Mouse (Mus musculus) kidney, embryonic 15.5 days (tissue): ENCODE results near the gene Sel1l3. TPM values are rescaled to one million over a fixed set of nuclear protein-coding genes. Genes with fewer than 3 reads are reported as not detected.
A peak's percentile ranks its signal among the peaks of the same experiment; 100 is the strongest.

Experiments
- ATAC-seq: fragments of 200-750 bp; cut with Nextera tagmentation; replicated peaks from 2 replicates; pipeline ENCODE4 v1.8.0; 2017; ENCODE audit warnings: moderate TSS enrichment; ENCODE audit not compliant: low FRiP score
- H3K27ac ChIP-seq: fragments of 300-500 bp; sonication (generic); 2 replicates; pipeline ENCODE4 v1.5.1; 2015; ENCODE audit warnings: mild to moderate bottlenecking, inconsistent platforms
- H3K27me3 ChIP-seq: fragments of 300-500 bp; sonication (generic); 2 replicates; pipeline ENCODE4 v1.6.1; 2015; ENCODE audit warnings: inconsistent platforms
- H3K36me3 ChIP-seq: fragments of 300-500 bp; sonication (generic); 2 replicates; pipeline ENCODE4 v1.6.1; 2015; ENCODE audit warnings: inconsistent platforms
- H3K4me1 ChIP-seq: fragments of 300-500 bp; sonication (generic); 2 replicates; pipeline ENCODE4 v1.6.1; 2015; ENCODE audit warnings: inconsistent platforms
- H3K4me2 ChIP-seq: fragments of 300-500 bp; sonication (generic); 2 replicates; pipeline ENCODE4 v1.6.1; 2015; ENCODE audit warnings: moderate library complexity, mild to moderate bottlenecking, inconsistent platforms
- H3K4me3 ChIP-seq: fragments of 300-500 bp; sonication (generic); replicated peaks from 2 replicates; pipeline ENCODE4 v1.5.1; 2015; ENCODE audit warnings: mild to moderate bottlenecking, inconsistent platforms
- H3K9ac ChIP-seq: fragments of 300-500 bp; sonication (generic); 2 replicates; pipeline ENCODE4 v1.6.1; 2015; ENCODE audit warnings: mild to moderate bottlenecking, inconsistent platforms
- H3K9me3 ChIP-seq: fragments of 300-500 bp; sonication (generic); replicated peaks from 2 replicates; pipeline ENCODE4 v1.6.1; 2016; ENCODE audit warnings: inconsistent platforms
- WGBS: fragments of 180-500 bp; shearing (Covaris S2); methylation state at CpG from one replicate; pipeline ENCODE4 v1.1.7; 2015; ENCODE audit warnings: mixed read lengths; 5-methylcytosine and 5-hydroxymethylcytosine counted together
- polyA plus RNA-seq: library from polyadenylated mRNA; unstranded; fragments of >200 nt; fragmentation: Nextera tagmentation; extraction: Ambion mirVana; gene quantifications from 2 replicates; pipeline ENCODE4 v1.2.1, GENCODE M21; 2015

The Sel1l3 gene
- polyA plus RNA-seq, 1 experiment from 2014 or later: 20.1 TPM

DNA sequence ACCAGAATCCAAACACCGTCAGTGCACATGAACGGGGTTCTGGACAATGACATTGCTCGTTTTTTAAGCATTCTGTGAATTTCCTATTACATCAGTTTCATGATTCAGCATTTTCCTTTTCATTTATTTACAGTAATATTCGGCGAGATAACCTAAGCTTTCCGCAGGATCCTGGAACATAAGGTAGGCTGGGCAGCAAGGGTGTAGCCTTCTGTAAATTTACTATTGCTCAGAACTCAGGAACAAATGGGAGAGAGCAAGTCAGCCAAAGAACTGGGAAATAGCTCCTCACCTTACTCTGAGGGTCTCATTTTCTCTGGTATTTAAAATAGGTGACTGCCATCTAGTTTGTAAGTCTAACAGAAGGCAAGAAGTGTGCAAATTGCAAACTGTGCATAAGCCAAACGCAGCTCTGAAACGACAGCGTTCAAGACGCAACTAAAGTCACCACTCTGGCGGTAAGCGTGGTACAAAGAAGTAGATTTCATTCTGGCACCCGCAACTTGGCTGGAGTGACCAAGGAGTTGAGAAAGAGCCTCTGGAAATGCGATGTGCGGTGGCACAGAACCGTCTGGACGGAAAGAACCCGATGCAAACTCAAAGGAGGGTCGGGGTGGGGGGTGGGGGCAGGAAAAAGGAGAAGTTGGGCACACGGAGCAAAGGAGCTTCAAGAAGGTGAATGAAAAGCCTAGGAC, 1.5 kb downstream of the Sel1l3 start:
- H3K27ac ChIP-seq: peak overlapping the region; percentile 66
- H3K4me2 ChIP-seq: peak overlapping the region; percentile 97
- H3K27me3 ChIP-seq: peaks cover 38% of the 10 kb centered on the region
- H3K4me1 ChIP-seq: peaks cover 52% of the 10 kb centered on the region
- no peak for ATAC-seq
- H3K9ac ChIP-seq: peak overlapping the region; percentile 71
- H3K36me3 ChIP-seq: no peaks in the 10 kb centered on the region
- H3K9me3 ChIP-seq: no peaks in the 10 kb centered on the region
- peak overlapping the region; percentile 74 for H3K4me3 ChIP-seq
- WGBS: 14% methylated on average over 20 of the region's 20 CpGs

DNA sequence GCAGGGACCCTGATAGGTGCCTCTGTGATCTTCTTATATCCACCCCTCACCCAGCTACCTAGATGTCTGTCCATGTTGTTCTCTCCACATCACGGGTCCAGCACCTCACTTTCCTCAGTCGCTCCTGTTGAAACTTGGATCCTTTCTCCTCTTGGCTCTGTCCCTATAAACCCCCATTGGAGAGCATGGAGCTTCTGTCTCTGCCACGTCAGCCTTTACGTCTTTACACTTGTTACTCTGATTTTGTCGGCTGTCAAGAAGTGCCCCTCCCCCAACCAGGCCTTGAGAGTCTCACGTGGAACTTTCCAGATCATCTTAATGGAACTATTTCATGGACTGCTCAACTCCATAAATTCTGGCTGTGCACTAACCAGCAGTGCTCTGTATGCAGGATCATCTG, 2.5 kb downstream of the Sel1l3 start:
- Histone ChIP-seq H3K4me2 (peak overlapping the region; percentile 97), H3K27me3 (peaks cover 38% of the 10 kb centered on the region), H3K4me3 (peak overlapping the region; percentile 74), H3K36me3 (no peaks in the 10 kb centered on the region), H3K9me3 (no peaks in the 10 kb centered on the region), H3K27ac (no peak overlapping the region; the same call in 1 of the 2 replicates), H3K9ac (no peak overlapping the region), H3K4me1 (peaks cover 62% of the 10 kb centered on the region)
- ATAC-seq: no peak
- 39% methylated on average over 6 of the region's 6 CpGs for WGBS

DNA sequence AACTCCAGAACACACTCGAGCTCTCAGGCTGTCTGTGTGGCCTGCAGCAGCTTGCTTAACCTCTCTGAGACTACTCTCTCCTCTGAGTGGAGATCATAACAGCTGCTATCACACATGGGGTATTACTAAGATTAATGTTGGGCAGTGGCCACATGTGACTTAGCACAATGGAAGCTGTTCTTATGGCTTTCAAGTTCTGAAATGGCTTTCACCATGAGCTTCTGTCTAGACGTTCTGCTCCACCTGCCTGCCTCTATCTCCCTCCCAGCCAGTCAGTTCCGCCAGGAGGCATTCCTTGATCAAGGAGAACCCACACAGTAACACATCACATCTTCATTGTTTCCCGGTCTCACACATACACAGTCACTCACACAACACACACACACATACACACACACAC, 3.2 kb downstream of the Sel1l3 start:
- H3K4me2 ChIP-seq: peak overlapping the region; percentile 97; the same call in 1 of the 2 replicates
- peaks cover 64% of the 10 kb centered on the region for H3K4me1 ChIP-seq
- no peaks in the 10 kb centered on the region for H3K36me3 ChIP-seq
- peaks cover 36% of the 10 kb centered on the region for H3K27me3 ChIP-seq
- 0 out of 2 replicates have a peak overlapping the region, but pooled peaks have one; percentile 47 for H3K27ac ChIP-seq
- 54% methylated on average over 4 of the region's 4 CpGs for WGBS
- H3K9ac ChIP-seq: no peak overlapping the region
- ATAC-seq: no peak
- H3K9me3 ChIP-seq: no peaks in the 10 kb centered on the region
- no peak overlapping the region for H3K4me3 ChIP-seq

DNA sequence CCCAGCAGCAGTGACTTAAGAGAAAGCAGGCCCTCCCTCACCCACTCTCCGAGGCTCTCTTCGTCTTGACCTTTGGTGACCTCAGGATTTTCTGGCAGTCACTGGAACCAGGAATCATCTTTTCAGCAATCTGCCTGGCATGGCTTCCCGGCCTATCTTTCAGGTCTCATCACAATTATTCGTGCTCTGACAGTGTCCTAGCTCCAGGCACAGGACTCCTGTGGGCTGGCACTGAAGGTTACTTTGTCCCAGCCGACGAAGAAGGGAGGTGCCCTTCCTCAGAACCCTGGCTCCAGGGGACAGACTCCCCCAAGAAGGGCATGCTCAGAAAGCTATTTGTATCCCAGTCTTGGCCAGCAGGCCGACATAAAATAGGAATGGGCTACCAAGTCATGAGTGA, 4.0 kb downstream of the Sel1l3 start:
- Histone ChIP-seq H3K4me2 (no peak overlapping the region; the same call in 1 of the 2 replicates), H3K36me3 (no peaks in the 10 kb centered on the region), H3K9me3 (no peaks in the 10 kb centered on the region), H3K27me3 (peaks cover 31% of the 10 kb centered on the region), H3K9ac (no peak overlapping the region), H3K4me3 (no peak overlapping the region), H3K27ac (peak overlapping the region; percentile 47; the same call in 1 of the 2 replicates), H3K4me1 (peaks cover 63% of the 10 kb centered on the region)
- WGBS: 36% methylated on average over 7 of the region's 7 CpGs
- no peak for ATAC-seq

DNA sequence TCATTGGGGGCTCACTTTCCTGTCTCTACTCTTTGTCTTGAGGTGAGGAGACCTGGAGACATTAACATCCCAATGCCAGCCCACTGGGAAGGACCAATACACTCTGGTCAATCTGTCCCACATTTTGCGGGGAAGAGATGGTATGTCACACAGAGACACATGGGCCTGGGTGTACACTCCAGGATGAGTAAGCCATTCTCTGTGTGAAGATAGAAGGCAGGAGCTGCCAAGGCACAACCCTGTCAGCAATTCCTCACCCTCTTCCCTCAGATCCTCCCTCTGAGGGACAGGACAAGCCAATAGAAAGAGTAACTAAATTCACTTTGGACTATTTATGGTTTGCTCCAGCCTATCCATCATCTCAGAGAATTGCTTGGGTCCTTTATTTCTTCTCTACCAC, 5.0 kb downstream of the Sel1l3 start:
- no peak overlapping the region for H3K4me3 ChIP-seq
- no peak for ATAC-seq
- H3K27me3 ChIP-seq: peaks cover 23% of the 10 kb centered on the region
- no peak overlapping the region for H3K4me2 ChIP-seq
- WGBS: 87% methylated on average over 1 of the region's 1 CpGs
- H3K9ac ChIP-seq: no peak overlapping the region
- H3K36me3 ChIP-seq: no peaks in the 10 kb centered on the region
- H3K9me3 ChIP-seq: no peaks in the 10 kb centered on the region
- H3K27ac ChIP-seq: no peak overlapping the region
- H3K4me1 ChIP-seq: peaks cover 53% of the 10 kb centered on the region

DNA sequence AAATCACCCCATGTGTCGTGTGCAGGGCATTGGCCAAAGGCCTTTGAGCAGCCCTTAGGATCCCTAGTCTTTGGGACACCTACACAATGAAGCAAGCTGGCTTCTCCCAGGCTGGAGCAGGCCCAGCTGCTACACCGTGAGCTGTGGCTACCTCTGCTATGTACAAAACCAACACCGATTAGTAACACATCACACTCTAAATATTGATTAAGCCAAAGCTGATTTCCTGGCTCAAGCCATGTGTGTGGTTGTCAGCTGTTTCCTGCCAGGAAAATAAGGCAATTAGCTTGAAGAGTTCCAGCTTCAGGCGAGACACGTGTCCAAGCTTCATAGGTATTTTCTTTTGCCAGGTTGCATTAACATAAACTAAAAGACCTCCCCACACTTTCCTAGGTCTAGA, 7.2 kb downstream of the Sel1l3 start:
- Histone ChIP-seq H3K4me2 (no peak overlapping the region), H3K27ac (no peak overlapping the region), H3K4me1 (peaks cover 47% of the 10 kb centered on the region)

DNA sequence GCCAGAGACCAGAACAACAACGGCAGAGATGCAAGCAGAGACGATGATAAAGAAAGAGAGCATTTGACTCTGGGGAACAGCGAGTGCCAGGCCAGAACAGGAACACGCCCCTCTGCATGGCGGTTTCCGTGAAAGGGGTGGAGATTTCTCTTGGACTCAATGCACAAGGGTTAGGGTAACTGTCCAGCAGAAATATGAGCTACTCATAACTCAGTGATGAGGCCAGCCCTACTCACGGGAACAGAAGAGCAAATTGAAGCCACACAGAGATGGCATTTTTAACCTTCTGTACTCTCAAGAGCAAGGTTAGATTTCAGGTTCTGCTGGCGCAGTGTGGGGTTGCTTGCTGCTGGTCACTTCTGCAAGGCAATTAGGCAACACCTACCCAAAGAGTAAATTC, 11.0 kb downstream of the Sel1l3 start:
- Histone ChIP-seq H3K9me3 (no peaks in the 10 kb centered on the region), H3K27ac (no peak overlapping the region), H3K27me3 (no peaks in the 10 kb centered on the region), H3K4me3 (no peak overlapping the region), H3K9ac (no peak overlapping the region), H3K4me1 (peaks cover 17% of the 10 kb centered on the region), H3K4me2 (no peak overlapping the region), H3K36me3 (peaks cover 3% of the 10 kb centered on the region; the same call in 1 of the 2 replicates)
- no peak for ATAC-seq
- WGBS: 72% methylated on average over 8 of the region's 8 CpGs

More for the DNA sequence above, 7.2 kb downstream of the Sel1l3 start:
- Histone ChIP-seq H3K36me3 (no peaks in the 10 kb centered on the region), H3K9me3 (no peaks in the 10 kb centered on the region), H3K27me3 (peaks cover 8% of the 10 kb centered on the region; the same call in 1 of the 2 replicates), H3K4me3 (no peak overlapping the region), H3K9ac (no peak overlapping the region)
- WGBS: 71% methylated on average over 5 of the region's 5 CpGs
- ATAC-seq: 0 out of 2 replicates have a peak, but pooled peaks have one; percentile 5

DNA sequence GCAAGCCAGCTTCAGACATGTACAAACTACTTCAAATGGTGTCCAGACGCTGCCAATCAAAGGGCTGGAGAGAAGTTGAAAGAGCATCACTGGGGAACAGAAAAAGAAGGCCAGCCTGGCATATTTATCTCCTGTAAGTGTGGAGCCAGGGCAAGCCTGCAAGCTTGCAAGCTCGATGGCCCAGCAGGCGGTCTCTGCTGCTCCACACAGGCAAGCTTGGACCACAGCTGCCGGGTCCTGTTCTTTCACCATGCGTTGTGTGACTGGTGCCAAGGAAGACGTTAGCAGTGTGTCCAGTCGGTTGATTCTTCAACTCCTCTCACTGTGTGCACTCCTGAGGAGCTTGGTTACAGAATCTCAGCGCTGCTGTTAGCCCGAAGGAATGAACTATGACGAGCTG, 12.9 kb downstream of the Sel1l3 start:
- H3K27me3 ChIP-seq: no peaks in the 10 kb centered on the region
- WGBS: 83% methylated on average over 10 of the region's 10 CpGs
- H3K4me1 ChIP-seq: no peaks in the 10 kb centered on the region
- H3K4me3 ChIP-seq: no peak overlapping the region
- H3K27ac ChIP-seq: no peak overlapping the region
- no peak overlapping the region for H3K9ac ChIP-seq
- no peaks in the 10 kb centered on the region for H3K9me3 ChIP-seq
- H3K4me2 ChIP-seq: no peak overlapping the region
- peaks cover 3% of the 10 kb centered on the region; the same call in 1 of the 2 replicates for H3K36me3 ChIP-seq
- no peak for ATAC-seq

DNA sequence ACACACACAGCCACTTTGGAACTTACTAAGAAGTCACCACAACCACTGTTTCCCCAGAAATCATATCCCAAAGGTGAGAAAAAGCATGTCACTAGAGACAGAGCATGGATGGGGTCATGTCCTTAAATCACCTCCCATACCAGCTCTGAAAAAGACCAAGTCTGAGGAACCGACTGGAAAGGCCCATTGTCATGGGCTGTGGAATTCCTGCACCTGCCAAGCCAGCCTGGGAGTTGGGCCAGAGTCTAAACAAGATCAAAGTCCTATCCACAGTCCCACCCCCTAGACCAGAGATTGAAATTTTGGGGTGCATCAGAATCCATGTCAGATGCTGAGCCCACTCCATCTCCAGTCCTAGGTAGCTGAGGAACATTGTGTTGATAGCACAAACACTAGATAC, 15.3 kb downstream of the Sel1l3 start:
- no peaks in the 10 kb centered on the region for H3K27me3 ChIP-seq
- H3K4me3 ChIP-seq: no peak overlapping the region
- no peak overlapping the region for H3K4me2 ChIP-seq
- no peak overlapping the region for H3K9ac ChIP-seq
- no peaks in the 10 kb centered on the region for H3K9me3 ChIP-seq
- H3K4me1 ChIP-seq: no peaks in the 10 kb centered on the region
- peaks cover 3% of the 10 kb centered on the region; the same call in 1 of the 2 replicates for H3K36me3 ChIP-seq
- H3K27ac ChIP-seq: no peak overlapping the region
- no peak for ATAC-seq
- 76% methylated on average over 1 of the region's 1 CpGs for WGBS

DNA sequence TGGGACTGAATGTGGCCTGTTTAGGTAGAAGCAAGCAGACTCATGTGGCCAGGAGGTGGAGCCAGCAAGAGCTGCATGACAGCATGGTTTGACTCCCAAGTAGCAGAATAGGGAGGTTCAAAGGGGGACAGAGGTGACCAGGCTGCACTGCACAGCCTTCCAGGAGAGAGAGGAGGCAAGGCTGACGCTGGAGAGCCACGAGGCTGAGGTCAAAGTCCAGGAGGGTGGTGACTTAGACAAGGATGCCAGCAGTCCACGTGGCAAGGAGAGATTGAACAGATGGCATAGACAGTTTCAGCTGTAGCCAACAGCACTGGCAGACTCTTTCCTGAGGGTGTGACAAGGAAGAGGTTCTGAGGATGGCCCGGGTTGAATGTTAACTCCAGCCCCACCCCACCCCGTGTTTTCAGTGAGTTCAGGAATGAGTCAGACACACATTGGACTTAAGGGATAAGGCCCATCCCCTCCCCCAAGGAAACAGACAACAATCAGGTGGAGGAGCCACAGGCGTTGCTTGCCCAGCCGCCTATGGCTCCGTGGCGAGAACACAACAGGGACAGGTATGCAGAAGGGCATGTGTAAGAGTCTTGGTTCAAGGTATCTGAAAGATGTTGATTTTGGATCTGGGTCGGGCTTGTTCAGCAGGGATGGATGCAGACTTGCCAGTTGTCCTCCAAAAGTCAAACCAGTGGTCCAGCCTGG, 17.2 kb downstream of the Sel1l3 start:
- peaks cover 3% of the 10 kb centered on the region; the same call in 1 of the 2 replicates for H3K36me3 ChIP-seq
- peak overlapping the region; percentile 38; the same call in 1 of the 2 replicates for H3K27ac ChIP-seq
- peak; percentile 89 for ATAC-seq
- WGBS: 57% methylated on average over 10 of the region's 10 CpGs
- H3K4me3 ChIP-seq: no peak overlapping the region
- no peak overlapping the region for H3K9ac ChIP-seq
- H3K4me1 ChIP-seq: no peaks in the 10 kb centered on the region
- no peaks in the 10 kb centered on the region for H3K9me3 ChIP-seq
- no peak overlapping the region for H3K4me2 ChIP-seq
- no peaks in the 10 kb centered on the region for H3K27me3 ChIP-seq

DNA sequence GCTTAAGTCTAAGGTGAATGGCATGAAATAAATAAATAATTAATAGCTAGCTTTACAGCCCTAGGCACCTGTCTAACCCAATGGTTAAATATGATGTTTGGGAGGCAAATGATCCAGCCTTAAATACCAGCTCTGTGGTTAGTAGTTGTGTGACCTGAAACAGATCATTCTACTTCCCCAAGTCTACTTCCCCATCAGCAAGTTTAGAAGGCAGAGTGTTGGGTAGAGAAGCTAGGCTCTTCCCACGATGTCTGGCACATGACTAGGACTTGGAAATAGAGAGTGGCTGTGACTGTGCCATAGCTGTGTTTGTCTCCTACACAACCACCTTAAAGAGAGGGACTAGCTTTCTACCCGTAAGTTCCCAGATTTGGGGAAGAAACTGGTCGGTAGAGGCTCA, 18.9 kb downstream of the Sel1l3 start:
- no peaks in the 10 kb centered on the region for H3K9me3 ChIP-seq
- no peaks in the 10 kb centered on the region for H3K27me3 ChIP-seq
- no peak overlapping the region for H3K9ac ChIP-seq
- H3K36me3 ChIP-seq: peaks cover 3% of the 10 kb centered on the region; the same call in 1 of the 2 replicates
- WGBS: 95% methylated on average over 3 of the region's 3 CpGs
- H3K4me1 ChIP-seq: no peaks in the 10 kb centered on the region
- no peak overlapping the region for H3K4me2 ChIP-seq
- ATAC-seq: no peak
- no peak overlapping the region for H3K4me3 ChIP-seq
- H3K27ac ChIP-seq: no peak overlapping the region

DNA sequence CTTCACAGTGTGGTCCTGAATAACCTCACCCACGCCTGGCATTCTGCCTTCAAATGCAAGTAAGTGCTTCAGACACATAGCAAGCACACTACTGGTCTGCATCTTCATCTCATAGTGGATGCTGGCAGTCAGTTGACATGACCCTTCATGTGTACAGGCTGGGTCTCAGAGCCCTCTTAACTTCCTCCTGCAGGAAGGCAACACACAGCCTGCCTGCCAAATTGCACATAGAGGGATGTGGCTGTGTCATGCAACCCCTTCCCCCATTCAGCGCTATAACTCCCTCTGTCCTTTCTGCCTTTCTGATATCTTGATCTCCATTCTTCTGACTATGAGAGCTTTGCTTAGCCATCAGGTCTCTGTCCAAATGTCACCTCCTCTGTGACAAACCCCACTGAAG, 19.3 kb downstream of the Sel1l3 start:
- peaks cover 3% of the 10 kb centered on the region; the same call in 1 of the 2 replicates for H3K36me3 ChIP-seq
- 78% methylated on average over 2 of the region's 2 CpGs for WGBS
- H3K4me2 ChIP-seq: no peak overlapping the region
- no peak for ATAC-seq
- no peak overlapping the region for H3K27ac ChIP-seq
- H3K9me3 ChIP-seq: no peaks in the 10 kb centered on the region
- no peaks in the 10 kb centered on the region for H3K27me3 ChIP-seq
- no peak overlapping the region for H3K4me3 ChIP-seq
- H3K9ac ChIP-seq: no peak overlapping the region
- H3K4me1 ChIP-seq: no peaks in the 10 kb centered on the region
